Mouse (Mus musculus) cerebellum, adult 2 months (tissue): Measurements from ENCODE around the gene Znrf4.

Source experiments
- CTCF ChIP-seq: fragments of 200-500 bp; IDR thresholded peaks from 2 replicates; pipeline ENCODE4 v1.5.1; 2011; ENCODE audit warnings: low read depth, mild to moderate bottlenecking, control low read depth, low read length, moderate library complexity, borderline replicate concordance; ENCODE audit not compliant: insufficient read depth
- POLR2A ChIP-seq: fragments of 200-500 bp; IDR thresholded peaks from 2 replicates; pipeline ENCODE4 v1.6.1; 2011; ENCODE audit warnings: low read length, control low read depth, borderline replicate concordance; ENCODE audit not compliant: insufficient read depth

DNA sequence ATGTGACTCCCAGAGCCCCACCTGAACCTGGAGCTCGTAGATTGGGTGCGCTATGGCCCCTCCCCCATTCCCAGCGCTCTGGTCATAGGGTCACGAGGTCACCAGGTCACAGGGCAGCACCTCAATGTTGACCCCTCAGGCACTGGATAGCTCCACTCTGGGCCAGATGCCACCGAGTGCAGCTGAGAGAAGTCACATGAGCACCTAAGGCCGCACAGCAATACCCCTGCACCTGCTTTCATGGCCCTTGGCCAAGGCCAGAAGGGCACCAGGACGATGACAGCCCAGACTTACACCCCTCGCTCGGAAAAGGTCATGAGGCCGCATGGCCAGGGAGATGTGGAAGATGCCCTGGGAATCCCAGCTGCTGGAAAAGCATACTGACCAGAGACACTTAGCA, 41.7 kb downstream of the Znrf4 start:
- no peak for TF ChIP-seq POLR2A
- no peak for TF ChIP-seq CTCF
